Mouse (Mus musculus): ENCODE measurements around the gene Slc41a3.

Gene Slc41a3

DNA sequence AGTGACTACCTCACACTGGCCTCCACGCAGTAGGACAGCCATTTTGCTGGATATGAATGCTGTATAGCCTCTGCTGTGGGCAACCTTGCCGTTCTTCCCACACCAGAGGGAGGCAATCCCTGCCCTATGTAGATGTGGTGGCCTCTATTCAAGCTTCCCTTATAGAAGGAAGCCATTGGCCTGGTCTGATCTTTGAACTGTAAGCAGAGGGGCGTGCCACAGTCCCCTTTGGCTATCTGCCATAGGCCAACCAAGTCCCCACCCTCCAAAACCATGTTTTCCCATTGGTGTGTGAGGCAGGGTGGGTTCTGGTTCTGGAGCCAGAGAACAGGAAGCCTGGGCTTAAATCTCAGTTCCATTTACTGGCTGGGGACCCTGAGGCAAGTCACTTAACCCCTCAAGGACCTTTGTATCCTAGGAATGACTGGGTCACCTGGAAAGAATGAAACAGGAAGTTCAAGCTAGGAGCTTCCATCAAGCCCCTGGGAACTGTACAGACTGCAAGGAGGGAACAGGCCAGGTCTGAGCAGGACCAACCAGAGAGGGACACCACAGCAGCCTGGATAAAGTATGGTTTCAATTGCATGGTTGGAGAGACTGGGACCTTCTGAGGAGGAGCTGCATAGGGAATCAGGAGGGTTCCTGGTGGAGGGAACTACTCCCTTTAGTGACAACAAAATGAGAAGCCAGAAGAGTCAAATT lies 79.5 kb downstream of the Slc41a3 start:
- DNase-seq (ENCODE audit: low spot score), result no peak

DNA sequence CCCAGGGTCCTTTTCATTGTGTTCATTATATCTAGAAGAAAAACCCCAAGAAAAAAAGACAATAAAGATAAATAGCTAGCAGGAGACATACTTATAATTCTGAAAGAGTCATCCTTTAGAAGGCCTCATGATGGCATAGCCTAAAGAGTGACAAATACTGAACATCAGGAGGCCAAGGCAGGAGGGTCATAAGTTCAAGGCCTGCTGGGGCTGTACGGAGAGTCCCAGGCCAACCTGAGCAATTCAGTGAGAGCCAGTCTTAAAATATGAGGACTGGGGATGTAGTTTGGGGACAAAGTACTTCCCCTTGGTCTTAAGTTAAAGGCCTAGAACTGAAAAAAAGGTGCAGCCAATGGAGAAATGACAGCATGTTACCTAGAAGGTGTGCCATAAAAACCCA lies 82.3 kb downstream of the Slc41a3 start:
- DNase-seq (ENCODE audit: low spot score), result no peak

DNA sequence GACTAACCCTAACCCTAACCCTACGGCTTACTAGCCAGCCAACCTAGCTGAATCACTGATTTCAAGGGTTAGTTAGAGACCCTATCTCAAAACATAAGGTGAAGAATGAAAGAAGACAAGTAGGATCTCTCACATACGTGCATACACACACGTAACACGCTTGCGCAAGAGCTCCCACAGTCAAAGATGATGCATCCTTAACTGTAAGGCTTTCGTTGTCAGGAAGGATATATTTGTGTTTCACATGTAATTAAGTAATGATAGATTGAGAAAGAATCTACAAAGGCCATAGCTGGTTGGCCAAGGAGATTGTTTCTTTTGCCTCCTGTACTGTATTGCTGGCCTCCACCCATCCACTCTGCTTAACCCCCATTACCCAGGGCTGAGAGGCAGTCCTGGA lies 83.5 kb downstream of the Slc41a3 start:
- no peak for DNase-seq (ENCODE audit: low spot score)

DNA sequence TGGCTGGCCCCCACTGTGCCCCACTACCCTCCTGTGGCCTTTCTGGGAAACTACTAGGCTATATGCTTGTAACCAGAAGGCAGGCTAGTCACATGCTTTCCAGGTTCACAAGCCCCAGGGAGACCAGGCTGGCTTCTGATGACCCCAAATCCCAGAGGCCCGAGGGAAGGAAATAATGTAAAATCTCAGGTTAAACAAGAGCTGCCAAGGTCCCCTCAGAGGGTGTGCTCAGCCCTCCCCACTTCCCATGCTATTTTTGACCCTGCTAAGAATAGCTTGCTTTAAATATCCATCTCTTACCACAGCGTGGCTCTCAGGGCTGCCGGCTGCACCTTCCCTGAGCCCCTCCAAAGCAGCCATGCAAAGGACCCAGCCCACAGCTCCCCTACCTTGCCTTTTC lies 84.2 kb downstream of the Slc41a3 start:
- DNase-seq (ENCODE audit: low spot score), result no peak

DNA sequence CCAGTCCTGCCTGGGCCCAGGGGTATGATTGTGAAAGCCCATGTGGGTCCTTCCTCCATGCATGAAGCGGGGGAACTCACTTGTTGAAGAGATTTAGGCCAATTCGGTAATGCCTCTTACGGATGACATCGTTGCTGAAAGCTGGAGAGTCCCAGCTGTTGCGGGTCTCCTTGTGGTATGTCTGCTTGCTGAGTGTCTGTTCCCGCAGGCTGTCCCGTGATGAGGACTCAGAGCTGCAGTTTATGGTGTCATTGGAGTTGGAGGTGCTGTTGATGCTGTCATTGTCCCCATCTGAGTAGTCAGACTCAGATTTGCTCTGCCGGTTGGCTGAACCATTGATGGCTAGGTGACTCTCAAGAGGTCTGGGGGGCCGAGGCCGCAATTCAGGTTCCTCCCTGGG lies 85.0 kb downstream of the Slc41a3 start:
- no peak for DNase-seq (ENCODE audit: low spot score)

DNA sequence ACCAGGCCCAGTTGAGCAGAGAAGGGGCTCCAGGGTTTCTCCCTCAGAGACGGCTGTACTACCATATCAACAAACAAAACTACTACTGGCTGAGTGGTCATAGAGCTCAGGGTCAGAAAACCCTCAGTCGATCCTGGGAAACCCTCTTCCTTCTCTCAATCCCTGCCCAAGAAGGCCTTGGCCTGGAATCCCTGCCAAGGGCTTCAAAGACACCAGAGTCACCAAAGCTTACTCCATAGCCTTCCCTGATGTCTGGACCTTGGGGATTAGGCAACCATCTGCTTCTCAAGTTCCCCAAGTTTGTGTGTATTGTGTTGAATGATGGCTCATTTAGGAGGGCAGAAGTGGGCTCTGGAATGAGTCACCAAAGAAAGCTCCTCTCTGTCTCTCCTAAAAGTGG lies 87.4 kb downstream of the Slc41a3 start:
- no peak for DNase-seq (ENCODE audit: low spot score)

DNA sequence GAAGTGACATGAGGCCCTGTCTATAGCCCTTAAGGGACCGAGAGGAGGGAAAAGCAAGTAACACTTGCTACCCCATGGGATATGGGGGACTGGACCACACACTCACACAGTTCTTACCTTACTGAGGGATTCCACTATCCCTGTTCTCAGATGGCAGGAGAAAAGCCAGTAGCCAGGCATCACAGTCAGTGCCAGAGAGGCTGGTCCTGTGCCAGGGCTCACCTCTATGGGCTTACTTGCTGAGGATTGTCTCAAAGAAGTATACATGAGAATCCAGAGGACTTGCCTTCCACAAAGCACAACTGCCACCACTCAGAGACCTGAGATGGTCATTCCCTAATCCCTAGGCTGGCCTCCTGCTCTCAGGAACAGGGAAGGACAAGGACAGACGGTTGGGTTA lies 87.9 kb downstream of the Slc41a3 start:
- no peak for DNase-seq (ENCODE audit: low spot score)

DNA sequence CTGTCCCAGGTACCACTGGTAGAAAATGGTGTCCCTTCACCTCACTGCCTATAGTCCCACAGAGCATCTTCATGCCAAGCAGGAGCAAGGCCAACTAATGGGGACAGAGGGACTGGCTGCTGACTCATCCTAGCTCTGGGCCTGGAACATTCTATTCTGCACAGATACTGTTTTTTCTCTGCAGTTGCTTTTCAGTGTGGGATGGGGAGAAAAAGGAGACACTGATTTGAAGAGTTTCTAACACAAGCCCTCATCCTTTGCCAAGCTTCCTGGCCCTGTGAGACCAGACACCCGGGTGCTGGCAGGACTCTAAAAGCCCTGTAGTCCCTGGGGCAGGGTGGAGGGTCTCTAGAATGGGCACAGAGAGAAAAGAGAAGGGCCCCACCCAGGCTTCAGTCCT lies 91.2 kb downstream of the Slc41a3 start:
- DNase-seq (ENCODE audit: low spot score), result no peak

All from spleen, adult 12 weeks (tissue).